Mouse (Mus musculus): ENCODE measurements at regions not wholly inside any gene's neighbourhood (a gene's known extent, or its start where the extent isn't known, plus 50 kb on each side); places are given as distances from the start of the nearest gene placed in this dataset.
A peak's percentile ranks its signal among the peaks of the same experiment; 100 is the strongest.

DNA sequence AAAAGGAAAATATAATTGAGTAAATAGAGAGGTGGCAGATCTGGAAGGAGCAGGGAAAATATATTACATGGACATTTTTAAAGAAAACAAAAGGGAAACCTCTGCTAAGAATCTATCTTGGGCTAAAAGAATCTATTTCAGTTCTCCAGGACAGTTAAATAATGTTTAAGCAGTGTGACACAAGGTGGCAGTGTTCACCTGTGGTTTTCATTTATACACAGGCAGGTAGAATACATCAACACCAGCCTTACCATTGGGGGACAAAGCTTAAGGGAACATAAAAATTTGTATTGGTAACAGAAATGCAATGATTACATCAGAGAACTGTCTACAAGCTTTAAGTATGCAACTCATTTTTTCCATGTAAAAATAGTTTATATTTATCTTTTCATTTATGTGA, 78.2 kb upstream of the Cldn34d start:
- DNase-seq (ENCODE audit: low spot score), result peak; percentile 5

All from urinary bladder, postnatal 14 days (tissue).